Mouse (Mus musculus): ENCODE results near the gene Fgf12.

Gene Fgf12

DNA sequence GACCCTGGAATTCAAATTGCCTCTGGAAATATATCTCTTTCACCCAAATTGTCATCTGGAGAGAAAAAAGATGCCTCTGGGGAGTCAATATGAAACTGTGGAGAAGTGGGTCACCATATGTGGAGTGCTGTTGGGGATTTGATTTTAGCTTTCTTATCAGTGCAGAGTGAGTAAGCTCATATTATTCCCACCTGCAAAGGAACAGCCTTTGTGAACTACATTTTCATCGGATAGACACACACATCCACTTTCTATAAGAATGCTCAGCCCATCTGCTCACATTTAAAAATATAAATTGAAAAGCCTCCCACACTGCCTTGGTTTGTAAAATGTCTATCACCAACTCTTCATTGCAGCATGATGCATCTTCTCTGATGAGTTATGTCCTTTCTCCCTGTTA, 149.7 kb downstream of the Fgf12 start:
- no peak for DNase-seq

DNA sequence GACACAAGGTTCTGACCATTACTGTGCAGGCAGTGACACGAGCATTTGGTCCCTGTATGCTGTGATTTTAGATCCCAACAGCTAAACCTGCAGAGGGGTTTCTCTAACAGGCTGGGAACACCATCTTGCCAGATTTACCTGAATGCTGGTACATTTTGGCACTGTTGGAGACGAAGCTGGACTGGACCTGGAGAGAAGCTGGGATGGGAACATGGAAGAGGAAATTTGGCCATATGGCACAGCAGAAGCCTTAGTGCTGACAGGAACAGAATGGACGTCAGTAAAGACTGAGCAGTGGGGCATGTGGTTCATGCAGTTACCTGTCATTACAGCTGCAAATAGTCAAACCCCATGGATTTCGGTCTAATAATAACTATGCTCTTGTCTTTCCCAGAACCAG, 151.1 kb downstream of the Fgf12 start:
- peak; percentile 86 for DNase-seq

DNA sequence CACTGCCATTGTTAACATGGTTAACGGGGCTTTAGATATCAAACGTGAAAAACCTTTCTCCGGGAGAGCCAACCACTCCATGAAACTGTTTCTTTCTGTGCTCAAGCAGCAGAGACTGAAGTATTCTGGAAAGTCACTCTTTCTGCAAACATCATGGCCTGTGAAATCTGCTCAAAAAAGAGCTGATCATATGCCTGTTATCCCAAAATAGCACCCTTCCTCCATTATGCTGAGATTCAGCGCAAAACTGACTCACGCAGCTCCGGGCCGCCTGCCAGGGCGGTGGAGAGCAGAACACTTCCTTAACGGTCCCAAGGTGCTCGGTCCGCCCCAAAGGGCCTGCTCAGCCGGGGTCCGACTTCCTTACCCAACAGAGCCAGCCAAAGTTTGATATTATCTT, 156.8 kb downstream of the Fgf12 start:
- peak; percentile 63 for DNase-seq

DNA sequence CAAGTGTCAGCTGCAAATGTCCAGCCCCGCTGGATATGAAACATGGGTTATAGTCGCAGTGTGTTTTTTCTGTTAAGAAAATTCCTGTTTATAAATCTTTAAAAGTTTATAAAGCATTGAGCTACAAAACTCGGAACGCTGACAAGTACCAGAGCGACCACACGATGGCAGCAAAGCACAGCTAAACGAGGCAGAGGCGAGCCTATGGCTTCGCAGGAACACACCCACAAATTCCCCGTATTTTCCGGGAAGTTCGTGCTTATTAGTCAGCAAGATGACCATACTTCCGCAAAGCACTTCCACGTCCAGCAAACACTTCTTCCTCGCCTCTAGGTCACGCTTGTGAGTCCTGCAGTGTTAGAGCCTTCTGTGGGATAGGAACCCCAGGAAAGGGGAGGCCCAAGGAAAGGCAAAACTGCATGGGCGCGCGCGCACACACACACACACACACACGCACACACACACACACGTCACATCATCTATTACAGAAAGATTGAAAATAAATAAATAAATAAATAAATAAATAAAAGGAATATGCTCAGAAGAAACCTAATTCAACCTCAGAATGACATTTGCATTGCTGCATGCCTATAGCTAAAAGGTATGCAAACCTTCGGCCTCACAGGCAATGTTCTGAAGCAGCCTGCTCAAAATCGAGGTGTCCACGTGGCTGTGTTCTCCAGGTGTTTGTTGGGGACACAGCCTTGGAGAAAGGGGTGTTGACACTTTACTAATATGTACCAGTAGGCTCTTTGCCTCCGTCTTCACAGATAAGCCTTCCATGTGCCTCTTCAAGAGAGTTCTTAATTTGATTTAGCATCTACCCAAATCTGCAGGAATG, 159.6 kb downstream of the Fgf12 start:
- DNase-seq = peak; percentile 74

DNA sequence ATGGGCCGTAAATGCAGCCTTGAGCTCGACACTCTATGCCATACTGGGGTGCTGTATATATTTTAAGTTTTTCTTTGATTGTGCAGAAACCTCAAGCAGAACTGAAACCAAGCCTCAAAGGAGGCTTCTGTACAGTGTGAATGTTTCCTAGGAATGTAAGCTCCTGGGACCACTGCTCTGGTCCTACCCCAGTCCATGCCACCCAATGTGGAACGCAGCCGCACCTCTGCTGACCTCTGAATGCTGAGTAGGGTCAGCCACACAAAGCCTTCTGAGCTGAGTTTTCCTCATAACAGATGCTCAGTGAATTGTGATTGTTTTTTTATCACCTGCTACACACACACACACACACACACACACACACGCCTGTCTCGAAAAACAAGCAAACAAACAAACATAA, 160.4 kb downstream of the Fgf12 start:
- DNase-seq = no peak

DNA sequence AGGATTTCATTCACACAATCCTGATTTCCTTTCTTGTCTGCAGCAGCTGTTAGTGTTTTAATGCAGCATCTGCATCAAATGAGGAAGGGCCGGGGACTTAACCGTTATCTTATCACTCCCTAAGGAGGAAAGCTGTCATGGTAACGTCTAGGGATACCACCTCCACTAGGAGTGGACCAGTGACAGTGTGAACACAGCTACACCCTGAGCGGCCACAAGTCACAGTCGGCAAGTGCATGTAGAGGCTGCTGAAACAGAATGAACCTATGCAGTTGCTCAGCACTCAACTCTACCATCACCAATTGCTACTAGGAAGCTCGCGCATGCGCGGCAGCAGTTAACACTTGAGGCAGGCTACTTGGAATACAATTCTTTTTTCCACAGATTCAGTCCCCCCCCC, 161.3 kb downstream of the Fgf12 start:
- no peak for DNase-seq

DNA sequence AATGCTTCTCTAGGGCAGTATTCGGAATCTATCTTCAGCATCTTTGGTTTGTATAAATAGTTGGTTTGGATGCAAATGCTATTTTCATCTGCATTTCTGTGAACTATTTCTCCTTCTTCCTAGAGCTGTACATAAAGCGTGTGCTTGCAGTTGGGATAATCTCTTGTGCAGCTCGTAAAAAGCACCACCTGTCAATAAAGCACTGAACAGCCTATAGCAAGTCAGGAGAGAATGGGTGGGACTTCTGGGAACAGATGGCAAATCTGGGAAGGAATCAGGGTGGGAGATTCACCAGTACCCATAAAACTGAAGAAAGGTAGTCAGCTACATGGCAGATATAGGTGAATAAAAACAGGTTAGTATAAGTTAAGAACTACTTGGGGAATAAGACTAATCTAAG, 180.7 kb downstream of the Fgf12 start:
- no peak for DNase-seq

DNA sequence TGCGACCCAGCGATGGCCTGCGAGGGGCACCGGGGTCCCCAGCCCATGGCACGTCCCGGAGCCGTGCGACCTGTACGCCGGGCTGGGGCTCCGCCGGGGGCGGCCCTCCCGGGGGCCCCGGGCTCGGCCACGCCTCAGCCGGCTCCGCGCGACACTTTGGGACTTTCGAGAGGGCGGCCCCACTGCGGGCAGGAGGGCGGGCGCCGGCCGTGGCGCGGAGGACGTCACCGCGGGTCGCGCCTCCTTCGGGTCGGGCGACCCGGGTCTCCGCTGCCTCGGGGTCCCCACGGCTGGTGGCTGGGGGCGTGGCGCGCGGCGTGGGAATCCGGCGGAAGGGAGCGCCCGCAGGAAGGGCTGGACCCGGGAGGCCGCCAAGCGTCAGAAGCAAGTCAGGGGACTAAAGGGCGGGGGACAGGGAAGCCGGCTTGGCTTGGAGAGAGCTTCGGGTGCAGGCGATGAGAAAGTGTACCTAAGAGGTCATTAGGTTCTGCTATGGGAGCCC, 188.1 kb downstream of the Fgf12 start:
- no peak for DNase-seq

DNA sequence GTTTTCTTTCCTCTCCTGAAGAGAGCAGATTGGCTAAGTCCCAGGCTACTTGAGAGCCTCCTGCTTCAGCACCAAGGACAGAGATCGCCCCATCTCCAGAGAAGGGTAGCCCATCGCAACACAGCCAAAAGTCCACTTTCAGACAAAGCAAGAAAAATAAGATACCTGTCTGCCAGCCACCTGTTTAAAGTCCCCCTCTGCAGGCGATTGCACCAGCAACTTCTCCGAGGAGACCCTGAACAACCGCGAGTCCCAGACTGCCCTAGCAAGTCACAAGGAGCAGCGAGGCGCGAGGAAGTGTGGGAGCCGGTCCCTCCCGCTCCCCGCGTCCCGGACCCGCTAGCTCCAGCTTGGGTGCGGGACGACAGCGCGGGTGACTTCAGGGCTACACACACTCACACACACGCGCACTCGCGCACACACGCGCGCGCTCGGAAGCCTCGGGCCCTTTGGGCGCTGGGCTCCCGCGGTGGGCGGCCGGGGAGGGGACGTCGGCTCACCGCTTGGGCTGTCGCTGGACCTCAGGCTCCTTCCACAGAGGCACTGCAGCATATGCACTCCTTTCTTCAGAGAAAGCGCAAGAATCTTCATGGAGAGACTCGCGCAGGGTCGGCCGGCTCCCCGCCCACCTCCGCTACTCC, 188.7 kb downstream of the Fgf12 start:
- DNase-seq = no peak

DNA sequence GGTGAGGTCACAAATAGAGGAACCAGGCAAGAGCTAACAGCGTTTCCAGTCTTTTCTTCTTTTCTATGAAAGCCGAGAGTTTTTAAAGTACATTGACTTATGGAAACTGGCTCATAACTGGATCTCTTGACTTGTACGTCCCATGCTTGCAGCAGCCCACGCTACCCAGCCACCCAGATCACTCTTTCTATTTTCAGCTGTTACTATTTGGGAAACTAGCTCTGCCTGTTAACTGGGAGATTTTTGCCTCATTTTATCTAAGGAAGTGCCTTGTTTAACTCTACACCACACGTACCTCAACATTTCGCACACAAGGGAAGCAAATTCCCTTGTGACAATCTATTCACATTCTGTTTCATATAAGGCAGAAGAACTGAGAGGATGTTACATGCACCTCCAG, 190.0 kb downstream of the Fgf12 start:
- no peak for DNase-seq

DNA sequence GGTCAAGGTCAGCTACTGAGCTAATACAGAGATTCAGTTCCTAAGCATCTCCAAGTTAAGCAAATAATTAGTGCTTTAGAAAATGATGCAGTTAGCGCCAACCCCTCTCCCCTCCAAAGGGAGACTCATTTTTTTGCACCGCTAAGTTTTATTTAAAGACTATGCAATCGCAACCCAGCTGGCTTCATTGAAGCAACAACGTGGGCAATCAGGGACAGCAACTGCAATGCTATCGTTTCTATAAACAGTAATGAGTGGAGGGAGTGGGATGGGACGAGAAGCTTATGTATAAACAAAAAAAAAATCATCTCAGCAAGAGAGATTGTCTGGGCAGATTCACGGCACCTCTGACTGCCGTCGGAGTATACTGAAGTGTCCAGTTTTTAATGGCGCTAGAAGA, 197.6 kb downstream of the Fgf12 start:
- no peak for DNase-seq

DNA sequence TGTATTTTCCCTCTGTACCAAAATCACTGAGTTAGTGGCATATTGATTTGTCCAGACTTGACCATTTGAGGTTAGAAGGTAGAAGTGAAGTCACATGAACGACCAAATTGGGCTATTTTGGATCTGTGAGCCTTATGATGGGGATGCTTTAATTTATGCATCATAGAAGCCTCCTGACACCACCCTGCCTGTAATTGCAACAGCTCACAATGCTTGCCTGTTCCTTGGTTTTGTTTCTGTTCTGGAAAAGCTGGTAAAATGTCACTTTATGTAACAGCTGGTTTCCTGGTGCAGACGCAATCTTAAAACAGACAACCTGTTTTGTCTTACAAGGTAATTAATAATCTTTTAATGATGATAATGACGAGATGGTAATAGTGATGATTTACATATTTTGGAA, 213.4 kb downstream of the Fgf12 start:
- DNase-seq = no peak

DNA sequence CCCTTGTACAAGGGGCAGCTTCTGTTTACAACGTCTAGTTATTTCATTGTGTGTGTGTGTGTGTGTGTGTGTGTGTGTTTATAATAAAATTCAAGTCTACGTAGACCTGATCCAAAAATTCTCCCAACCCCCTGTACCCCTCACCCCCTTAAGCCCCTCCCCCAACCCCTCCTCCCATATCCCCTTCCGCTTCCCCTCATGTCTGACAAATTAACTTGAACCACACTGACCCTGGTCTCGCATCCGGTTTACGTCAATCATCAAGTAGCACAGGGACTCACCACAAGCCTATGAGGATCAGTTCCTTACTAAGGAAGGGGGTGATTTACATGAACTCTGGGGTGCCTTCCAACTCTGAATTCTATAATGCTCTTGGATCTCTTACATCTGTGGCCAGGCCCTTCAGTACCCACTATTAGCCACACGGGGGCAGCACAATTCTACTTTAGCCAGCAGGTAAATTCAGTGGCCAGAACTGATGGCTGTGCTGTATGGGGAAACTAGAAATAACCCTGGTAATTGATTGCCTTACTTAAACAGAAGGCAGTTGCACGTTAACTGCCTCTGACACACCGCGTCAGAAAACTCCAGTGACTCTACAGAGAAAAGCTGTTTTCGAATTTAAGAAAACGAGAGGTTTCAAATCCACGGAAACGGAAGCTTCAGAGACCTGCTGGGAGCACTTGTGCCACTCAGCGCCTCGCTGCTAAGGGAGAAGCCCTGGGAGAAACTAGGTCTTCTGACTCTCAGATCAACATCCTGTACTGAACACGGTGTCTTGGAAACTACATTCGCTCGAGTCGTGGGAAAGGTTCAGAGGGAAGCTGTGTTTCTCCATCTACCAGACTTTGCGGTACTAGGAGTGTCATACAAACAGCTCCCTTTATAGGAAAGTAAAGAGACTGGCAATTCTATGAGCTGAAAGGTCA, 235.0 kb downstream of the Fgf12 start:
- peak; percentile 84 for DNase-seq

DNA sequence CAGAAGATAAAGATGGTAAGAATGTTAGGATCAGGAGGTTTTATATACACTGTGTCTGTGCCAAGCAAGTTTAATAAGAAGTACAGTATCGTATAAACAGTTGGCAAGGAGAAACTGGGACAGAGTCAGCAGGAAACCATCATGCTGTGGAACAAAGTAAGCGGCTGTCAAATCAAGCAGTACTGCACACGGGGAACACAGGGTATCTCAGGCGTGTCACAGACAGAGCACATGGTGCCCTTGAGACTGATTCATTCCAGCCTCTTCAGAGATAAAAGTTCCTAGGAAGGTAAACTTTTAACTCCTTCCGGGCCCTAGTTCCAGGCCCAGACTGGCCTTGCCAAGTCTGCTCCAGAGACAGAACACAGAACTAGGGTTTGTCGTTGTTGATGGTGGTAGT, 240.4 kb downstream of the Fgf12 start:
- no peak for DNase-seq

DNA sequence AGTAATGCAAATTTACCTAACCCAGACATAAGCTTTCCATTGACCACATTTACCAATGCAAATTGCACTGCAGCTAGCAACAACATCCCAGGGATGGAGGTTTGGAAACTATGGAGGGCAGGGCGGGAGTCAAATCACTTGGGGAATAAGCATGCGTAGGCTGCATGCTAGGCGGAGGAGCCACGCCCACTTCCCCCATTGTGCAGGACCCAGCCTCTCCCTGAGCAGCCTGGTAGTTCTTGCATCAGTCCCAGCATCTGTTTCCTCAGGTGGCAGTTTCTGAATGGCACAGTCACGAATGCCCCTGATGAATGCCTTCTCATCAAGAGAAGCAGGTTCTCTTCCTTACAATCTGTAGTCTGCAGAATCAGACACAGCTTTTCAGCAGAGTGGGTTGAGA, 241.5 kb downstream of the Fgf12 start:
- DNase-seq = no peak

DNA sequence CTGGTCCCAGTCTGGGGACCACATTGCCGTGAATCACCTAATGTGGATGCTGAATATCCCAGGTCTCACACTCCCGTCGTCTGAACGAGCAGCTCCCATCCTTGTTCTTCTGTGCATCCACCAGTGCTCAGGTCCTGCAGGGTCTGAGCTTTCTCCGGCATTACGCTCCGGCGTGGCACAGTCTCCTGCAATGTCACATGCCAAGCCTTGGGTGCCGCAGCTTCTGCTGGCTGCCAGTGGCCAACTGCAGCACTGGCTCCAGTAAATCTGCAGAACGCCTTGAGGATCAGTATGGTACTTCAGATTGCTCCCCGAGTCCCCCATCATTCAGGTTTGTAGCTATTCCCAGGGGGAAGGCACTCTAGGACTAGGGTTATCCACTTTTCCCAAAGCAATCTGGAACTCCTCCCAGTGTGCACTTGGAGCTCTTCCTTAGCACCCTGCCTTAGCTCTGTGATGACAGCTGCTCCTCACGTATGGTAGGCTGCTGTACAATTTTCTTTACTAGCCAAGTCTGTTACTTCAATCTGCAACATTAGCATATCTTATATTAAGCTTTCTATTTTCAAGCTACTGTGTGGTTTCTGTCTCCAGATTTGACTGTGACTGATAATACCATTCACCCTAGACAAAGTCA, 254.8 kb downstream of the Fgf12 start:
- DNase-seq = peak; percentile 26

DNA sequence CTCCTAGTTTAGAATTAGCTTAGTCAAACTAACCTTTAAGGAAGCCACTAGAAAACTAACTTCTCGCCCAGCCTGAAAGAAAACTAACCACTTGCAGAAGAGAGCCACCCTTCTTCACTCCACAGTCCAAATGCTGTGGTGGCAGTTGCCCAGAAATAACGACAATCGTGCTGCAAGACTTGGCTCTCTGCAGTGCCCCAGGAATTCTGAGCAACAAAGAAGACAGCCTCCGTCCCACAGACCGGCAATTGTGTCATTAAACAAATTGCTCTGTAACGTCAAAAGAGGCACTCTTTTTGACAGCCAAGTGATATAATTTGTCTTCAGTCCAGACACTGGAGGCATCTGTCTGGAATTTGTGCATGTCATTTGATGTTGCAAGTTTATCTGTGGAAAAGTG, 261.2 kb downstream of the Fgf12 start:
- no peak for DNase-seq

DNA sequence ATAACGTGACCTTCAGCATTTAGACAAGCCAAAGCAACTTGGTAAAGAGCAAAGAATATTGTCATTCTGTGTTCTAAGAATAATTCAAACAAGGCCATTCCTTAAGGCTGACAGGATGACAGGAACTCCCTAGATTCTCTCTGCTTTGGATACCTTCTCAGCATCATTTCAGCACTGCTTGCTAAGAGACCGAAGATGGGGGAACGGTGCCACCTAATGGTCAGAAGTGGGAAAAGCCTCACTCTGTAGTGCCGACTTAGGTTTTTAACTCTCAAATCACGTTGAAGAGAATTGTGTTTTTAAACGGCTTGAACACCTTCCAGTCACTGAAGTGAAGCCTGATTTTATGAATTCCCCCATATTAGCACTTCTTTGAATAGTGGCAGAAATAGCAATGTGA, 262.4 kb downstream of the Fgf12 start:
- peak; percentile 80 for DNase-seq

DNA sequence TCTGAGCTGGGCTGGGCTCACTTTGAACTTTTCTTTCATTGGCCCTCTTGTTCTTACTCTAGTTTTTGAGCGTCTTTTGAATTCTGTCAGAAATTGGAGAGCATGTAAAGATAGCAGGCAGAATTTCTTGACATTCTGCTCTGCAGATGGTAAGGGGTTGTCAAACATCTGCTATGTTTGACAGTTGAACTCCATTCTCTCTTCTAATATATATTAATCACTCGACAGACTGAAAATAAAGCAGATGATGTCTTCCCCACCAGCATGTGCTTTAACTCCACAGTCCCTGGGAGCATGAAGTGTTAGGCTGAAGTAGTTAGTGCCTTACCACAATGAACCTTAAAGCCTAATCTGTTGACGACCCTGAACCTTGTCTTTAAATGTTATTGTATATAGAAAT, 267.9 kb downstream of the Fgf12 start:
- DNase-seq = no peak

DNA sequence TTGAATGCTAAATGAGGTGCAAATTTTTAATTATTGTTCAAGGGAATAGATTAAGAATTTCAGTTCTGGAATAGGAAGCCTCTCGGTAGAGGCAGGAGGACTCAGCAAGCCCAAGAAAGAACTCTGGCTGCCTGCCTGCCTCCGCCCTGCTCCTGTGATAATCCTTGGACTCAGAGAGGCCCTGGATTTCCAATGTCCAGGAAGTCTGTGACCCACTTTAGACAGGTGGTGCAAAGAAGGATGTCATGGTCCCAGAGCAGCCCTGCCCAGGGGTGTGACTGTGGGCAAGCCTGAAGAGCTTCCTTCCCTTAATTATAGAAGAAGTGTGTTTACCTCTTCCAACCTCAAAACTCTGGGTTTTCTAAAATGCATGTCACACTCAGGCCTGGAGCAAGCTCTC, 273.8 kb downstream of the Fgf12 start:
- peak; percentile 84 for DNase-seq

DNA sequence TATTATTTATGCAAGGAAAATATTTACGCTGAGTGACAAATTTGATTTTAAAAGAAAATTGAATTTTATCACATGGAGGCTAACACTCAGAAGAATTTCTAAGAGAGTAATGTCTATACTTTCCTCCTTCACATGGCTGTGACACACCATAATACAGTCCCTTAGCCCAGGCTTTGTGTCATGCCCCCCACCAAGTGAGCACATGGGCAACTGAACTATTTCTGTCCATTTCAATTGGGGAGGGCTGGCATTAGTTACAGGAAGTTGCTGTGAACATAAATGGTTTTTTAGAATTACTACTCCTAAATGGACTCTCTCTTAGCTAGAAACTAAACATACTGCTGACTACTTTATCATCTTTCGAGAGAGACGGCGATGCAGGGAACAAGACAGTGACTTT, 276.2 kb downstream of the Fgf12 start:
- DNase-seq = peak; percentile 52

DNA sequence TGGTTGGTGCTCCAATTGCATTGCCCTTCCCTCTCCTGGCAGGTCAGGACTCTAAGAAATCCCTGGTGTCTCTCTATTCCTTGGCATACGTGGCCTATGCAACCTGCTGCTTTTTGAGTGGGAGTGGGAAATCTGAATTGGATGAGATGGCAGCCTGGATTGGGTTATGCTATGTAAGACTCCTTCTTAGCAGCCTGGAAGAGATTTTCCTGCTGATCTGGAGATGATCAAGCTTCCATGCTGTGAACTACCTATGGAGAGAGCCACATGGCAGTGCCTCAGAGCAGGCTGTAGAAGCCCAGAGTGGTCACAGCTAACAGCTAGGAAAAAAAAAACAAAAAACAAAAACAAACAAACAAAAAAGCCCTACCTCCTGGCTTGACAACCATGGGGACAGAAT, 277.3 kb downstream of the Fgf12 start:
- peak; percentile 84 for DNase-seq

DNA sequence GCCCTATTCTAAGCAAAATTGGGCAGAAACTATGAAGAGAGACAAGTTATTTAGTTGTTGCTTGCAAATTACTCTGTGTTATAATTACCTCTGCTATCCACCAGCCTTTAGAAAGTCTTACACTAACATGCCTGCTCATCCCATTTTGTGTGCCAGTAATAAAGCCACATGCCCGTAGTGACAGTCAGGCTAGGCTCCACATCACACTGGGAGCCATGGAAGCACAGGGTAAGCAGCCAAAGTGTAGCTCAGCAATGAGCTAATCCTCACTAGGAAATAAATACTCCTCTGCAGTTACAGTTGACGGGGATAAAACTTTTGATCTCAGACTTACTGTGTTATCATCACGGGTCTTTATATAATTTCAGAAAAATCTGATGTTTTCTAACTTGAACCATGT, 298.0 kb downstream of the Fgf12 start:
- peak; percentile 30 for DNase-seq
